Mouse (Mus musculus): ENCODE results near the gene Sdc1.

Gene Sdc1

GRCm38 (mm10) chr12:8760561-8760960 lies 10.6 kb upstream of the Sdc1 start:
- no peak overlapping the region for H3K4me3 ChIP-seq (replicated peaks; ENCODE audit: low read length)
- peaks cover 36% of the 10 kb centered on the region for H3K4me1 ChIP-seq (replicated peaks; ENCODE audit: low read depth, low read length)
- no peaks in the 10 kb centered on the region for H3K36me3 ChIP-seq (ENCODE audit: insufficient read depth, low read length)
- no peaks in the 10 kb centered on the region for H3K27me3 ChIP-seq (ENCODE audit: insufficient read depth, low read length)
- no peaks in the 10 kb centered on the region for H3K9me3 ChIP-seq (ENCODE audit: low read length)
- TF ChIP-seq CTCF (conservative IDR thresholded peaks at IDR 0.05; ENCODE audit: low read length) (no peak), POU5F1 (IDR thresholded peaks at IDR 0.05; ENCODE audit: borderline replicate concordance, low read length) (no peak)

GRCm38 (mm10) chr12:8761058-8761457 lies 10.1 kb upstream of the Sdc1 start:
- Histone ChIP-seq H3K36me3 (ENCODE audit: insufficient read depth, low read length) (no peaks in the 10 kb centered on the region), H3K27me3 (ENCODE audit: insufficient read depth, low read length) (no peaks in the 10 kb centered on the region), H3K4me3 (replicated peaks; ENCODE audit: low read length) (peak overlapping the region; percentile 39), H3K4me1 (replicated peaks; ENCODE audit: low read depth, low read length) (peaks cover 34% of the 10 kb centered on the region), H3K9me3 (ENCODE audit: low read length) (no peaks in the 10 kb centered on the region)
- TF ChIP-seq CTCF (conservative IDR thresholded peaks at IDR 0.05; ENCODE audit: low read length) (no peak), POU5F1 (IDR thresholded peaks at IDR 0.05; ENCODE audit: borderline replicate concordance, low read length) (no peak), NANOG (IDR thresholded peaks at IDR 0.05; ENCODE audit: borderline replicate concordance, low read length) (no peak)

- H3K4me1 ChIP-seq (replicated peaks; ENCODE audit: low read depth, low read length) = peaks cover 22% of the 10 kb centered on the region
- TF ChIP-seq NANOG (IDR thresholded peaks at IDR 0.05; ENCODE audit: borderline replicate concordance, low read length) = no peak
- TF ChIP-seq CTCF (conservative IDR thresholded peaks at IDR 0.05; ENCODE audit: low read length) = peak; percentile 42
- H3K9me3 ChIP-seq (ENCODE audit: low read length) = no peaks in the 10 kb centered on the region
- H3K36me3 ChIP-seq (ENCODE audit: insufficient read depth, low read length) = no peaks in the 10 kb centered on the region
- no peaks in the 10 kb centered on the region for H3K27me3 ChIP-seq (ENCODE audit: insufficient read depth, low read length)
- no peak overlapping the region for H3K4me3 ChIP-seq (replicated peaks; ENCODE audit: low read length)
These were observed 8.5 kb upstream of the Sdc1 start for GRCm38 (mm10) chr12:8762667-8763066.

- Histone ChIP-seq H3K4me1 (replicated peaks; ENCODE audit: low read depth, low read length) (peaks cover 13% of the 10 kb centered on the region), H3K4me3 (replicated peaks; ENCODE audit: low read length) (no peak overlapping the region), H3K27me3 (ENCODE audit: insufficient read depth, low read length) (peaks cover 7% of the 10 kb centered on the region), H3K9me3 (ENCODE audit: low read length) (peaks cover 3% of the 10 kb centered on the region), H3K36me3 (ENCODE audit: insufficient read depth, low read length) (no peaks in the 10 kb centered on the region)
- no peak for TF ChIP-seq NANOG (IDR thresholded peaks at IDR 0.05; ENCODE audit: borderline replicate concordance, low read length)
- no peak for TF ChIP-seq POU5F1 (IDR thresholded peaks at IDR 0.05; ENCODE audit: borderline replicate concordance, low read length)
- TF ChIP-seq CTCF (conservative IDR thresholded peaks at IDR 0.05; ENCODE audit: low read length) = no peak
These were observed 6.7 kb upstream of the Sdc1 start for GRCm38 (mm10) chr12:8764221-8764930.

GRCm38 (mm10) chr12:8771844-8772380 lies 789 bp downstream of the Sdc1 start:
- Histone ChIP-seq H3K27me3 (ENCODE audit: insufficient read depth, low read length) (peaks cover 50% of the 10 kb centered on the region), H3K9me3 (ENCODE audit: low read length) (peaks cover 3% of the 10 kb centered on the region), H3K4me1 (replicated peaks; ENCODE audit: low read depth, low read length) (peaks cover 18% of the 10 kb centered on the region), H3K4me3 (replicated peaks; ENCODE audit: low read length) (peak overlapping the region; percentile 93), H3K36me3 (ENCODE audit: insufficient read depth, low read length) (no peaks in the 10 kb centered on the region)
- TF ChIP-seq CTCF (conservative IDR thresholded peaks at IDR 0.05; ENCODE audit: low read length) (no peak), POU5F1 (IDR thresholded peaks at IDR 0.05; ENCODE audit: borderline replicate concordance, low read length) (no peak)

- H3K36me3 ChIP-seq (ENCODE audit: insufficient read depth, low read length) = no peaks in the 10 kb centered on the region
- peaks cover 3% of the 10 kb centered on the region for H3K9me3 ChIP-seq (ENCODE audit: low read length)
- peak overlapping the region; percentile 93 for H3K4me3 ChIP-seq (replicated peaks; ENCODE audit: low read length)
- TF ChIP-seq CTCF (conservative IDR thresholded peaks at IDR 0.05; ENCODE audit: low read length) (no peak), NANOG (IDR thresholded peaks at IDR 0.05; ENCODE audit: borderline replicate concordance, low read length) (no peak), POU5F1 (IDR thresholded peaks at IDR 0.05; ENCODE audit: borderline replicate concordance, low read length) (no peak)
- peaks cover 50% of the 10 kb centered on the region for H3K27me3 ChIP-seq (ENCODE audit: insufficient read depth, low read length)
- H3K4me1 ChIP-seq (replicated peaks; ENCODE audit: low read depth, low read length) = peaks cover 23% of the 10 kb centered on the region
These were observed 1.5 kb downstream of the Sdc1 start for GRCm38 (mm10) chr12:8772451-8773143.

- TF ChIP-seq CTCF (conservative IDR thresholded peaks at IDR 0.05; ENCODE audit: low read length) = no peak
- no peak for TF ChIP-seq NANOG (IDR thresholded peaks at IDR 0.05; ENCODE audit: borderline replicate concordance, low read length)
- no peak for TF ChIP-seq POU5F1 (IDR thresholded peaks at IDR 0.05; ENCODE audit: borderline replicate concordance, low read length)
- H3K4me1 ChIP-seq (replicated peaks; ENCODE audit: low read depth, low read length) = peaks cover 31% of the 10 kb centered on the region
- H3K4me3 ChIP-seq (replicated peaks; ENCODE audit: low read length) = peak overlapping the region; percentile 93
These were observed 2.2 kb downstream of the Sdc1 start for GRCm38 (mm10) chr12:8773336-8773735.

GRCm38 (mm10) chr12:8774183-8774582 lies 3.1 kb downstream of the Sdc1 start:
- Histone ChIP-seq H3K36me3 (ENCODE audit: insufficient read depth, low read length) (no peaks in the 10 kb centered on the region), H3K9me3 (ENCODE audit: low read length) (no peaks in the 10 kb centered on the region), H3K4me3 (replicated peaks; ENCODE audit: low read length) (no peak overlapping the region), H3K27me3 (ENCODE audit: insufficient read depth, low read length) (peaks cover 45% of the 10 kb centered on the region), H3K4me1 (replicated peaks; ENCODE audit: low read depth, low read length) (peaks cover 33% of the 10 kb centered on the region)
- TF ChIP-seq POU5F1 (IDR thresholded peaks at IDR 0.05; ENCODE audit: borderline replicate concordance, low read length) = no peak
- TF ChIP-seq CTCF (conservative IDR thresholded peaks at IDR 0.05; ENCODE audit: low read length) = no peak
- TF ChIP-seq NANOG (IDR thresholded peaks at IDR 0.05; ENCODE audit: borderline replicate concordance, low read length) = no peak

More at GRCm38 (mm10) chr12:8773336-8773735, 2.2 kb downstream of the Sdc1 start:
- no peaks in the 10 kb centered on the region for H3K36me3 ChIP-seq (ENCODE audit: insufficient read depth, low read length)
- peaks cover 50% of the 10 kb centered on the region for H3K27me3 ChIP-seq (ENCODE audit: insufficient read depth, low read length)
- H3K9me3 ChIP-seq (ENCODE audit: low read length) = peaks cover 3% of the 10 kb centered on the region
